Mouse (Mus musculus) forebrain, embryonic 10.5 days (tissue): ENCODE measurements around the gene Rundc1. TPM values are rescaled to one million over a fixed set of nuclear protein-coding genes. Genes with fewer than 3 reads are reported as not detected.
A peak's percentile ranks its signal among the peaks of the same experiment; 100 is the strongest.
"Not testable (repeated sequence)": the region's sequence is repeated elsewhere in the genome, so short reads cannot be mapped to it uniquely, and the experiment has no call there.

Experiments used
- DNase-seq: peaks from one replicate; pipeline ENCODE4 v3.0.0-alpha.2; 2017; ENCODE audit warnings: low spot score; ENCODE audit errors: extremely low spot score
- H3K27ac ChIP-seq: fragments of 300-500 bp; sonication (generic); 2 replicates; pipeline ENCODE4 v1.5.1; 2016; ENCODE audit warnings: mild to moderate bottlenecking
- H3K27me3 ChIP-seq: fragments of 300-500 bp; sonication (generic); 2 replicates; pipeline ENCODE4 v1.6.1; 2016; ENCODE audit warnings: mild to moderate bottlenecking; ENCODE audit not compliant: poor library complexity, severe bottlenecking
- H3K36me3 ChIP-seq: fragments of 300-500 bp; sonication (generic); replicated peaks from 2 replicates; pipeline ENCODE4 v1.6.1; 2016; ENCODE audit warnings: mild to moderate bottlenecking, moderate library complexity
- H3K4me1 ChIP-seq: fragments of 300-500 bp; sonication (generic); 2 replicates; pipeline ENCODE4 v1.6.1; 2016
- H3K4me3 ChIP-seq: fragments of 300-500 bp; sonication (generic); 2 replicates; pipeline ENCODE4 v1.5.1; 2016; ENCODE audit warnings: mild to moderate bottlenecking, moderate library complexity
- H3K9me3 ChIP-seq: fragments of 300-500 bp; sonication (generic); 2 replicates; pipeline ENCODE4 v1.6.1; 2016; ENCODE audit warnings: mild to moderate bottlenecking, moderate library complexity
- WGBS: fragments of 180-500 bp; shearing (Covaris S2); methylation state at CpG from one replicate; pipeline ENCODE4 v1.1.7; 2016; 5-methylcytosine and 5-hydroxymethylcytosine counted together
- polyA plus RNA-seq: library from polyadenylated mRNA; unstranded; fragments of >200 nt; fragmentation: Nextera tagmentation; extraction: Ambion mirVana; gene quantifications from 2 replicates; pipeline ENCODE4 v1.2.1, GENCODE M21; 2016

Rundc1 gene
- 20.9 and 21.4 TPM in 2 replicates for polyA plus RNA-seq

- peak within 1 kb of the TSS; percentile 83 for H3K27ac ChIP-seq
- H3K4me3 ChIP-seq: peak within 1 kb of the TSS; percentile 84
- DNase-seq: peak; percentile 98
- H3K9me3 ChIP-seq: no peaks in the 10 kb centered on the region
- WGBS: under 1% methylated on average over 81 of the region's 81 CpGs
- H3K4me1 ChIP-seq: peaks cover 30% of the 10 kb centered on the region
- H3K27me3 ChIP-seq: peaks cover 10% of the 10 kb centered on the region
- peaks cover 14% of the 10 kb centered on the region for H3K36me3 ChIP-seq
Measured at GRCm38 (mm10) chr11:101424925-101425813, at the start of gene Rundc1, which contains the start of gene Ptges3l. Rundc1 (plus strand) TSS chr11:101425085. Ptges3l (minus strand) TSS chr11:101425333.

- H3K36me3 ChIP-seq: not testable (repeated sequence)
- WGBS: 98% methylated on average over 8 of the region's 8 CpGs
Measured at GRCm38 (mm10) chr11:101378196-101378595, 46.7 kb upstream of the Rundc1 start.

DNA sequence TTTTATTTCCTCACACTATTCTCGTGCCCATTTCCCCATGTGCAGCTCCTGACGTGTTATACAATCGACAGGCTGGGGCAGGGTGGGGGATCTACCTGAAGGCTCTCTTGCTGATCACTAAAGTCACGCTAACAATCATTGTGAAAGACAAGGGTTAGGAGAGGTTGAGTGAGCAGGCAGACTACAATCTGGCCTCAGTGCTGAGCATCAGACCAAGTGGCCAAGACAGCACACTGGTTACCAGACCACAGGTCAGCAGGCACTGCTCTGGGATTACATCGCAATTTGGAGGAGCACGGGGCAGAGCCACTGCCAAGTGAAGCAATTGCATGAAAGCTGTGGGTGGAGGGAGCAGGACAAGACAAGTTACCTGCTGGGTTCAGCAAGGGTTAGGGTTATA is 46.0 kb upstream of the Rundc1 start:
- no peaks in the 10 kb centered on the region for H3K9me3 ChIP-seq

More at GRCm38 (mm10) chr11:101378196-101378595, 46.7 kb upstream of the Rundc1 start:
- not testable (repeated sequence) for H3K4me1 ChIP-seq, H3K4me3 ChIP-seq, H3K27me3 ChIP-seq, H3K9me3 ChIP-seq, DNase-seq, H3K27ac ChIP-seq

DNA sequence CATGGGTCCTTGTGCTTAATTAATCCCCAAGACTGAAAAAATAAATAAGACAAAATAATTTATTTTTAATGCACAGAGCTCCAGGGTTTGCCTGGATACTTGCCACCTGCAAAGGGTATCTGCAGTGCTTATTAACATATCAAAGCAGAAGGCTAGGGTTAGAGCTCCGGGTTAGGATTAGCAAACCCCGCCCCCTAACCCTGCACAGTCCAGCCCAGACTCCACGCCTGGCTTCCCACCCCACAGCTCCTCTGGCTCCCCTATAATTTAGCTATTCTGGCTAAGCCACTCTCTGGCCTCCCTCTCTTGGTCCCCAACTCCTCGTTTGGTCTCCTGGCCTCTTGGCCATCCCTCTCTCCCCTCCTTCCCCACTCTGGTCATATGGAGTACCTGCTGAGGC is 43.1 kb upstream of the Rundc1 start:
- Histone ChIP-seq H3K36me3 (no peaks in the 10 kb centered on the region), H3K27me3 (no peaks in the 10 kb centered on the region), H3K27ac (no peak overlapping the region), H3K4me3 (no peak overlapping the region), H3K4me1 (peaks cover 7% of the 10 kb centered on the region), H3K9me3 (no peaks in the 10 kb centered on the region)
- peak; percentile 40 for DNase-seq
- WGBS: 8% methylated on average over 4 of the region's 4 CpGs

More for the DNA sequence above, 46.0 kb upstream of the Rundc1 start:
- Histone ChIP-seq H3K27me3 (no peaks in the 10 kb centered on the region), H3K4me3 (no peak overlapping the region), H3K36me3 (no peaks in the 10 kb centered on the region), H3K27ac (no peak overlapping the region), H3K4me1 (peaks cover 7% of the 10 kb centered on the region)
- WGBS: 85% methylated on average over 6 of the region's 6 CpGs
- no peak for DNase-seq

DNA sequence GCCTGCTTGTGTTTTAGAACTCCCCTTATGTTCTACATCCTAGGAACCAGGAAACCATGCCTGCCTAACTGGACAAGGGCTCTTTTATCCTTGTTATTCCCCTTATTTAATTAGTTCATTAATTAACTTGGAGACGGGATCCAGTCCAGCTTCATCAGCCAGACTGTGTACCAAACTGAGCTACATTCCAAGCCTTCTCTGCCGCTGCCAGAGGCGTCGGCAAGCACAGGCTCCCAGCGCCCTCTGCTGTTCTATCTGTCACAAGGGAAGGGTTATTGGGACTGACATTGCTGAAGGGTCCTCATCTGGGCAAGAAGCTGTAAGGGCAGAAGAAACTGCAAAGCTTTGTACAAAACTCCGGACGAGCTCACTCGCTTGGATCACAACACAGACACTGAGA is 29.8 kb upstream of the Rundc1 start:
- DNase-seq: peak; percentile 71
- no peaks in the 10 kb centered on the region for H3K9me3 ChIP-seq
- no peaks in the 10 kb centered on the region for H3K36me3 ChIP-seq
- H3K4me3 ChIP-seq: no peak overlapping the region
- WGBS: 8% methylated on average over 8 of the region's 8 CpGs
- H3K27me3 ChIP-seq: no peaks in the 10 kb centered on the region
- peaks cover 4% of the 10 kb centered on the region; the same call in 1 of the 2 replicates for H3K4me1 ChIP-seq
- no peak overlapping the region for H3K27ac ChIP-seq

- Histone ChIP-seq H3K4me3 (no peak overlapping the region), H3K27ac (no peak overlapping the region), H3K4me1 (peaks cover 21% of the 10 kb centered on the region), H3K36me3 (peaks cover 47% of the 10 kb centered on the region), H3K27me3 (no peaks in the 10 kb centered on the region), H3K9me3 (no peaks in the 10 kb centered on the region)
- WGBS: 93% methylated on average over 2 of the region's 2 CpGs
- no peak for DNase-seq
Measured at GRCm38 (mm10) chr11:101415306-101415705, 9.6 kb upstream of the Rundc1 start.

- H3K4me3 ChIP-seq: peak overlapping the region; percentile 93
- DNase-seq: no peak
- H3K4me1 ChIP-seq: peaks cover 21% of the 10 kb centered on the region
- H3K36me3 ChIP-seq: peaks cover 34% of the 10 kb centered on the region
- no peaks in the 10 kb centered on the region for H3K27me3 ChIP-seq
- H3K9me3 ChIP-seq: no peaks in the 10 kb centered on the region
- H3K27ac ChIP-seq: peak overlapping the region; percentile 94
- WGBS: 4% methylated on average over 11 of the region's 11 CpGs
Measured at GRCm38 (mm10) chr11:101416433-101417100, 8.3 kb upstream of the Rundc1 start.

- Histone ChIP-seq H3K27ac (peak within 1 kb of the TSS; percentile 94), H3K4me1 (peaks cover 21% of the 10 kb centered on the region), H3K27me3 (no peaks in the 10 kb centered on the region), H3K4me3 (peak within 1 kb of the TSS; percentile 93), H3K9me3 (no peaks in the 10 kb centered on the region), H3K36me3 (peaks cover 27% of the 10 kb centered on the region)
- under 1% methylated on average over 45 of the region's 45 CpGs for WGBS
- DNase-seq: peak; percentile 88
Measured at GRCm38 (mm10) chr11:101417101-101417855, 7.6 kb upstream of the Rundc1 start, which contains the start of gene Aarsd1. Aarsd1 (minus strand) TSS chr11:101417615.

DNA sequence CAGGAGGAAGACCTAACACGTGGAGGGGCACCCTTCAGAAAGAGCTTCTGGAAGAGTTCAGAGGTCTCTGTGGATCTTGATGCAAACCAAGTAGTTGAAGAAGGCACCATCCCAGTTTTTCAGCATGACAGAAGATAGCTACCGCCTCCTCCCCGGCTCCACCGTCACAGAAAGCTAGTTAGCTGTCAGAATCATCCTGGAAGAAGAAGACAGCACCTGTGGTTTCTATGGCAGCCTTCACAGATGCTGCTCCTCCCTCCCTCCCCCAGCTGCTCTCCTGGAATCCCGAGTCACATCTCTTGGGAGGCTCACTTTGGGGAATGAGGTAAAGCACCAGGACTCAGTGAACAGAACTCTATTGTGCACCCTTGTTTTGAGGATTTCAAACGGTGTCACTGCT is 5.9 kb upstream of the Rundc1 start:
- Histone ChIP-seq H3K4me1 (peaks cover 25% of the 10 kb centered on the region), H3K27me3 (peaks cover 7% of the 10 kb centered on the region), H3K36me3 (peaks cover 10% of the 10 kb centered on the region), H3K9me3 (no peaks in the 10 kb centered on the region), H3K27ac (no peak overlapping the region), H3K4me3 (no peak overlapping the region)
- DNase-seq: no peak
- WGBS: 59% methylated on average over 6 of the region's 6 CpGs

DNA sequence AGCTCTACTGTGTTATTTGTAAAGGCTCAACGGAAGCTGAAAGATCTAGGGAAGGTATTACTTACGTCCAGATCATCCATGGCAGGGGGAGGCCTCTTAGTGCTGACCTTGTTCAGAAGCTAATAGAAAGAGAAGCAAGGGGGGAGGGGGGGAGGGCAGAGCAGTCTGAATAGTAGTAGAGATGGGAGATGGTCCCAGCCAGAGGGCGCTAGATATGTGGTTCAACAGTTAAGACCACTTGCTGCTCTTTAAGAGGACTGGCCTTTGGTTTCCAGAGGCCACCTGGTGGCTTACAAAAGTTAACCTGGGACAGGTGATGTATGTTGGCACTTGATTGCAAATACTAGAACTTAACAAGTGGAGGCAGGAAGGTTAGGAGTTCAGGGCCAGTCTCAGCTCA is 5.3 kb upstream of the Rundc1 start:
- H3K4me3 ChIP-seq: no peak overlapping the region
- no peak overlapping the region for H3K27ac ChIP-seq
- no peak for DNase-seq
- H3K9me3 ChIP-seq: no peaks in the 10 kb centered on the region
- H3K4me1 ChIP-seq: peaks cover 31% of the 10 kb centered on the region
- peaks cover 10% of the 10 kb centered on the region for H3K27me3 ChIP-seq
- WGBS: 15% methylated on average over 3 of the region's 3 CpGs
- peaks cover 6% of the 10 kb centered on the region; the same call in 1 of the 2 replicates for H3K36me3 ChIP-seq

DNA sequence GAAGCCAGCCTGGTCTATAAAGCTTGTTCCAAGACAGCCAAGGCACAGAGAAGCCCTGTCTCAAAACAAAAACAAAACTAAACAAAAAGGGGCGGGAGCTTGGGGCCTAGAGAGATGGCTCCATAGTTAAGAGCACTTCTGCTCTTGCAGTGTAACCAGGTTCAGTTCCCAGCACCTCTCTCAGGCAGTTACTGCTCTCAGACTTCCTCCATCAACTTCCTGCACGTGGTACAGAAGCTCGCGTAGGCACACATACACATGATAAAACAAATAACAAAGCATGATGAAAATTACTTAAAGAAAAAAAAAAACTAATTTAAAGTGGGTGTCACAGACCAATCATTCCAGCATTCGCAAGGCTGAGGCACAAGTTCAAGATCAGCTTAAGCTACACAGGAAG is 4.7 kb upstream of the Rundc1 start:
- Histone ChIP-seq H3K27me3 (peaks cover 10% of the 10 kb centered on the region), H3K27ac (no peak overlapping the region), H3K4me1 (peaks cover 32% of the 10 kb centered on the region), H3K9me3 (no peaks in the 10 kb centered on the region), H3K4me3 (no peak overlapping the region), H3K36me3 (peaks cover 3% of the 10 kb centered on the region; the same call in 1 of the 2 replicates)
- 86% methylated on average over 5 of the region's 5 CpGs for WGBS
- DNase-seq: no peak

DNA sequence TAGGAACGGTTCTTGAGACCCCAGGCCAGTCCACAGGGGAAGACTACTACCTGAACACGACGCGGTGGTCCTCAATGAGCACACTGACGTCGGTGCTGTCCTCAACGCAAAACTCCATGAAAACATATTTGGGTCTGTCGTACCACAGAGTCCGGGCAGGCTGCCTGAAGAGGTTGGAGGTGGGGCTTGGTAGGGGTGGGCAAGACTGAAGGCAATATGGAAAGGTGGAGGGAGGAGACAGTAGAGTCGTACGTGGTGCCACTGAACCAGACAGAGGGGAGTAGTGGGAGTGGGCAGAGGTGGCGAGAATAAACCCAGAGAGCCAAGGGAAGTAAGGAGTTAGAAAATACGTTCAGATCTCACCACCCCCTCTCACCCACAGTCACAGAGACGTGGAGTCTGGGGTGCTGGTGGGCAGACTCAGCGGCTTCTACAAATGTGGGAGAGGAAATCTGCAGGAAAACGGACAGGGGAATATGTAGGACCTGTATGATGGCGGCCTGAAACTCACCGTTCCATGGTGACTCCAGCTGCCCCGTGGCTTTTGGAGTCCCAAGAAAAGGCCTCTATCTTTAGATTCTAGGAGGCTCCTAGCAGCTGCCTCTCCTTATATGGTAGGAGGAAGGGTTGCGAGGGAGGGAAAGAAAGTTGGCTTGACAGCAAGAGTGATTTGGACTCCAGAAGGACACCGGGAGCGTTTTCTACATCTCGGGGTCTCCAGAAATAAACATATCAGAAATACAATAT is 607 bp upstream of the Rundc1 start, which contains the start of gene Gm27029:
TSS of gene Gm27029 (minus strand) at position 692 of the 747 bp plus-strand sequence.
- Histone ChIP-seq H3K27ac (peak within 1 kb of the TSS; percentile 83), H3K4me3 (peak within 1 kb of the TSS; percentile 84), H3K9me3 (no peaks in the 10 kb centered on the region), H3K36me3 (peaks cover 6% of the 10 kb centered on the region), H3K27me3 (peaks cover 10% of the 10 kb centered on the region), H3K4me1 (peaks cover 33% of the 10 kb centered on the region)
- 4% methylated on average over 23 of the region's 23 CpGs for WGBS
- no peak for DNase-seq
